8 mouse cellular contexts compared by ENCODE assay signal in genomic region chr7:63754573-63755475, GRCm38 (mm10).
DNase-seq lines count a peak whose midpoint lies in the region; ATAC-seq and TF ChIP-seq lines count a peak whose summit lies in the region.

No protein-coding gene starts in this region.

- peak overlapping the region; percentile 35 for H3K4me3 ChIP-seq in embryonic facial prominence, embryonic 12.5 days
- peak overlapping the region; percentile 51 for H3K4me3 ChIP-seq in heart, embryonic 12.5 days
- H3K4me3 ChIP-seq in kidney, embryonic 16.5 days (ENCODE audit: low read length): peak overlapping the region; percentile 45
- peak overlapping the region; percentile 40 for H3K4me3 ChIP-seq in liver, embryonic 11.5 days (ENCODE audit: low read depth, low read length)
- peak overlapping the region; percentile 40 for H3K4me3 ChIP-seq in myocyte

- H3K9ac ChIP-seq in embryonic facial prominence, embryonic 12.5 days: peak overlapping the region; percentile 24; the same call in 1 of the 2 replicates
- peak overlapping the region; percentile 55; the same call in 1 of the 2 replicates for H3K9ac ChIP-seq in heart, embryonic 12.5 days
- peak overlapping the region; percentile 47 for H3K9ac ChIP-seq in kidney, embryonic 16.5 days (replicated peaks; ENCODE audit: low read length)
- H3K9ac ChIP-seq in liver, embryonic 11.5 days (ENCODE audit: low read depth, low read length): no peak overlapping the region

- no peaks in the 10 kb centered on the region for H3K79me2 ChIP-seq in myocyte (ENCODE audit: control insufficient read depth, insufficient read depth)

- peaks cover 13% of the 10 kb centered on the region for H3K4me1 ChIP-seq in embryonic facial prominence, embryonic 12.5 days
- H3K4me1 ChIP-seq in heart, embryonic 12.5 days (replicated peaks): peaks cover 26% of the 10 kb centered on the region
- peaks cover 22% of the 10 kb centered on the region for H3K4me1 ChIP-seq in kidney, embryonic 16.5 days (ENCODE audit: insufficient read depth, low read length)
- H3K4me1 ChIP-seq in liver, embryonic 11.5 days (replicated peaks; ENCODE audit: control insufficient read depth, insufficient read depth, low read length): no peaks in the 10 kb centered on the region

- H3K4me2 ChIP-seq in embryonic facial prominence, embryonic 12.5 days (replicated peaks): peak overlapping the region; percentile 71
- peak overlapping the region; percentile 86 for H3K4me2 ChIP-seq in heart, embryonic 12.5 days
- peak overlapping the region; percentile 59 for H3K4me2 ChIP-seq in kidney, embryonic 16.5 days (replicated peaks; ENCODE audit: low read depth, low read length)
- peak overlapping the region; percentile 65 for H3K4me2 ChIP-seq in liver, embryonic 11.5 days
- peak overlapping the region; percentile 84 for H3K4me2 ChIP-seq in myocyte (ENCODE audit: low read depth)

- peak overlapping the region; percentile 28 for H3ac ChIP-seq in myocyte (ENCODE audit: control insufficient read depth, insufficient read length)

- peak; percentile 43 for DNase-seq in retina, embryonic 14.5 days (ENCODE audit: low spot score)
- no peak for DNase-seq in retina, postnatal 1 day
- DNase-seq in liver, embryonic 11.5 days (ENCODE audit: low spot score): no peak
- peak; percentile 41 for DNase-seq in thymus, postnatal 25 days

- no peaks in the 10 kb centered on the region for H3K9me3 ChIP-seq in embryonic facial prominence, embryonic 12.5 days
- H3K9me3 ChIP-seq in heart, embryonic 12.5 days (replicated peaks): no peaks in the 10 kb centered on the region
- H3K9me3 ChIP-seq in kidney, embryonic 16.5 days (ENCODE audit: low read length): no peaks in the 10 kb centered on the region
- no peaks in the 10 kb centered on the region for H3K9me3 ChIP-seq in liver, embryonic 11.5 days (ENCODE audit: control insufficient read depth, low read length)

- no peak for ATAC-seq in embryonic facial prominence, embryonic 12.5 days (ENCODE audit: insufficient number of reproducible peaks, insufficient read depth, low FRiP score, low TSS enrichment)
- ATAC-seq in heart, embryonic 12.5 days (ENCODE audit: insufficient number of reproducible peaks, low FRiP score): no peak
- no peak for ATAC-seq in kidney, embryonic 16.5 days (ENCODE audit: low FRiP score, low TSS enrichment)
- no peak for ATAC-seq in liver, embryonic 11.5 days (replicated peaks; ENCODE audit: low FRiP score)

- WGBS in embryonic facial prominence, embryonic 12.5 days: 2% methylated on average over 43 of the region's 43 CpGs
- under 1% methylated on average over 43 of the region's 43 CpGs for WGBS in heart, embryonic 12.5 days
- WGBS in kidney, embryonic 16.5 days: 3% methylated on average over 43 of the region's 43 CpGs
- 4% methylated on average over 43 of the region's 43 CpGs for WGBS in liver, embryonic 11.5 days

- TF ChIP-seq POLR2A in myocyte (IDR thresholded peaks at IDR 0.05; ENCODE audit: insufficient read length, low read depth): peak; percentile 63

- peaks cover 67% of the 10 kb centered on the region for H3K27me3 ChIP-seq in embryonic facial prominence, embryonic 12.5 days
- H3K27me3 ChIP-seq in heart, embryonic 12.5 days (replicated peaks): peaks cover 63% of the 10 kb centered on the region
- peaks cover 71% of the 10 kb centered on the region for H3K27me3 ChIP-seq in kidney, embryonic 16.5 days (ENCODE audit: insufficient read depth, low read length)
- peaks cover 64% of the 10 kb centered on the region for H3K27me3 ChIP-seq in liver, embryonic 11.5 days (replicated peaks; ENCODE audit: control insufficient read depth, insufficient read depth, low read length)
- peaks cover 29% of the 10 kb centered on the region for H3K27me3 ChIP-seq in myocyte (ENCODE audit: control insufficient read depth, insufficient read depth, insufficient read length)

- H3K27ac ChIP-seq in embryonic facial prominence, embryonic 12.5 days: no peak overlapping the region
- H3K27ac ChIP-seq in heart, embryonic 12.5 days (ENCODE audit: poor library complexity, severe bottlenecking): no peak overlapping the region
- no peak overlapping the region for H3K27ac ChIP-seq in kidney, embryonic 16.5 days (ENCODE audit: low read length)
- H3K27ac ChIP-seq in liver, embryonic 11.5 days (ENCODE audit: low read depth, low read length): no peak overlapping the region

- H3K36me3 ChIP-seq in embryonic facial prominence, embryonic 12.5 days: no peaks in the 10 kb centered on the region
- H3K36me3 ChIP-seq in heart, embryonic 12.5 days: no peaks in the 10 kb centered on the region
- H3K36me3 ChIP-seq in kidney, embryonic 16.5 days (ENCODE audit: insufficient read depth, low read length): no peaks in the 10 kb centered on the region
- no peaks in the 10 kb centered on the region for H3K36me3 ChIP-seq in liver, embryonic 11.5 days (ENCODE audit: control insufficient read depth, insufficient read depth, low read length)
- H3K36me3 ChIP-seq in myocyte (ENCODE audit: control insufficient read depth, insufficient read depth): no peaks in the 10 kb centered on the region

TF ChIP-seq in myocyte, 11 proteins besides CTCF, POLR2A, EP300 and RAD21:
- TF ChIP-seq POLR2AphosphoS2 (IDR thresholded peaks at IDR 0.05; ENCODE audit: insufficient read length, low read depth): peak; percentile 59
- peak; percentile 69; the same call in 1 of the 2 replicates for TF ChIP-seq CEBPB (IDR thresholded peaks at IDR 0.05; ENCODE audit: insufficient read depth, poor library complexity, severe bottlenecking)
- no peak for TF ChIP-seq REST (IDR thresholded peaks at IDR 0.05; ENCODE audit: insufficient read depth, insufficient read length)

Comparison
In these comparisons a context has a peak if more than half of its experiments do, and no peak if none do; other contexts are left out.
1. DNase-seq: peak in retina, embryonic 14.5 days (single experiment) and thymus, postnatal 25 days (single experiment); none in retina, postnatal 1 day (single experiment) and liver, embryonic 11.5 days (single experiment).
2. Peak in every context shown above with its lines, with median percentiles within 50 percentile points of each other: H3K4me2 ChIP-seq and H3K4me3 ChIP-seq.